In the genomic region with DNA sequence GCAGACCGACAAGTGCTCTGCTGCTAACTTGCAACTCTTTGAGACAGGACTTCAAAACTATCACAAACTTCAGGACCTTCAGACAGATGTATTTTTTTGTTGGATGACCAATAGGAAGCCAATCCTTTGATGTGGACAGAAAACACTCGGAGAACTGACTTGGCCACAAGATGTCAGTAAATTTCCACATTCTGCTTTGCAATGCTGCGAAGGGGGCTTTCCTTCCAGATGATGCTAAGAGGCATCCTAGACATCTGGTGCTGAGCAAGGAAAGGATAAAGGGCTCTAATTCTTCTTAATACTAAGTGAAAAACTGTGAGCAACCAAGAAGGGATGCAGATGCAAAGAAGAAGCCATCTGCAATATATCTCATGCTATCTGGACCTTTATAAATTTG, we compare ENCODE assay signal across 8 mouse cellular contexts. TPM values are rescaled to one million over a fixed set of nuclear protein-coding genes. Genes with fewer than 3 reads are reported as not detected.
DNase-seq lines count a peak whose midpoint lies in the region; ATAC-seq and TF ChIP-seq lines count a peak whose summit lies in the region.
"Had no signal": no experiment of that assay in that cellular context is flagged by ENCODE, and none has a peak within 500 bp of the region (broad histone marks: within the 10 kb centered on the region; RNA-seq: fewer than 3 reads in every experiment).

No protein-coding gene starts in this region.

- no peak overlapping the region for H3K4me3 ChIP-seq in liver, embryonic 14.5 days (ENCODE audit: insufficient read depth in 1 of 2, low read depth in 2 of 2, low read length in 2 of 2)
- H3K4me3 ChIP-seq in liver, embryonic 12.5 days: no peak overlapping the region
- no peak overlapping the region for H3K4me3 ChIP-seq in forebrain, embryonic 15.5 days

- no peaks in the 10 kb centered on the region for H3K36me3 ChIP-seq in liver, embryonic 14.5 days (replicated peaks; ENCODE audit: control insufficient read depth, insufficient read depth, low read depth)
- H3K36me3 ChIP-seq in liver, embryonic 12.5 days: no peaks in the 10 kb centered on the region
- no peaks in the 10 kb centered on the region for H3K36me3 ChIP-seq in forebrain, embryonic 15.5 days

- H3K27ac ChIP-seq in liver, embryonic 14.5 days: no peak overlapping the region
- H3K27ac ChIP-seq in liver, embryonic 12.5 days: no peak overlapping the region
- no peak overlapping the region for H3K27ac ChIP-seq in forebrain, embryonic 15.5 days (replicated peaks)
- H3K27ac ChIP-seq: macrophage had no signal

- ATAC-seq in liver, embryonic 14.5 days (ENCODE audit: insufficient read depth): no peak
- no peak for ATAC-seq in liver, embryonic 12.5 days
- peak; percentile 49 for ATAC-seq in forebrain, embryonic 15.5 days (replicated peaks)
- 0 out of 2 replicates have a peak, but pooled peaks have one; percentile 25 for ATAC-seq in megakaryocyte-erythroid progenitor cell, adult 5-6 weeks (replicated peaks; ENCODE audit: low FRiP score, low TSS enrichment, poor library complexity, severe bottlenecking)
- ATAC-seq in frontal cortex, adult (ENCODE audit: low TSS enrichment): no peak

- peak; percentile 32; the same call in 1 of the 2 replicates for TF ChIP-seq CTCF in liver, embryonic 14.5 days (IDR thresholded peaks at IDR 0.05; ENCODE audit: low read depth)

- WGBS in liver, embryonic 14.5 days (ENCODE audit: insufficient replicate concordance): 31% methylated on average over 3 of the region's 3 CpGs
- WGBS in liver, embryonic 12.5 days (ENCODE audit: insufficient replicate concordance): 35% methylated on average over 3 of the region's 3 CpGs
- 48% methylated on average over 3 of the region's 3 CpGs for WGBS in forebrain, embryonic 15.5 days

- H3K9ac ChIP-seq in liver, embryonic 14.5 days (replicated peaks): no peak overlapping the region
- H3K9ac ChIP-seq in liver, embryonic 12.5 days: no peak overlapping the region
- no peak overlapping the region for H3K9ac ChIP-seq in forebrain, embryonic 15.5 days (replicated peaks)

- no peak for TF ChIP-seq EP300 in liver, embryonic 14.5 days (IDR thresholded peaks at IDR 0.05; ENCODE audit: low read depth)

- no peaks in the 10 kb centered on the region for H3K27me3 ChIP-seq in liver, embryonic 14.5 days (ENCODE audit: control insufficient read depth, insufficient read depth, low read length)
- no peaks in the 10 kb centered on the region for H3K27me3 ChIP-seq in liver, embryonic 12.5 days (replicated peaks)
- H3K27me3 ChIP-seq in forebrain, embryonic 15.5 days: no peaks in the 10 kb centered on the region

- DNase-seq in liver, embryonic 14.5 days (ENCODE audit: low read depth in 3 of 3, low spot score in 3 of 3): peak in 1 of 3 experiments; percentile 2
- peak; percentile 61 for DNase-seq in brain, adult 2 months (ENCODE audit: low read depth, low spot score)
- no peak for DNase-seq in T-cell, adult 2 months (ENCODE audit: low spot score)

- no peak overlapping the region for H3K4me2 ChIP-seq in liver, embryonic 14.5 days (ENCODE audit: low read depth)
- H3K4me2 ChIP-seq in liver, embryonic 12.5 days: no peak overlapping the region
- no peak overlapping the region for H3K4me2 ChIP-seq in forebrain, embryonic 15.5 days (replicated peaks)

- peaks cover 0 to 2% of the 10 kb centered on the region in 2 experiments; a peak in 1 of 4 replicates for H3K4me1 ChIP-seq in liver, embryonic 14.5 days (replicated peaks; ENCODE audit: control insufficient read depth in 2 of 2, insufficient read depth in 2 of 2, low read length in 1 of 2)
- H3K4me1 ChIP-seq in liver, embryonic 12.5 days: peaks cover 5% of the 10 kb centered on the region; the same call in 1 of the 2 replicates
- no peaks in the 10 kb centered on the region for H3K4me1 ChIP-seq in forebrain, embryonic 15.5 days

- no peaks in the 10 kb centered on the region for H3K9me3 ChIP-seq in liver, embryonic 14.5 days (ENCODE audit: control insufficient read depth, low read length)
- H3K9me3 ChIP-seq in liver, embryonic 12.5 days (replicated peaks): no peaks in the 10 kb centered on the region
- H3K9me3 ChIP-seq in forebrain, embryonic 15.5 days: no peaks in the 10 kb centered on the region

RNA-seq across cellular contexts. Expression of a gene that starts 16.2 kb away (rescaled TPM):
- 2.5 and 6.3 TPM in 2 replicates for polyA plus RNA-seq in liver, embryonic 14.5 days (2012; rRNA removed)
- polyA plus RNA-seq in liver, embryonic 14.5 days (2014; fragmentation: Nextera tagmentation; extraction: Ambion mirVana): 12.0 and 12.4 TPM in 2 replicates
- 13.7 and 15.1 TPM in 2 replicates for polyA plus RNA-seq in liver, embryonic 12.5 days (2016; fragmentation: Nextera tagmentation; extraction: Ambion mirVana)
- polyA plus RNA-seq in forebrain, embryonic 15.5 days (2015; fragmentation: Nextera tagmentation; extraction: Ambion mirVana): 22.0 and 23.8 TPM in 2 replicates
- total RNA-seq in megakaryocyte-erythroid progenitor cell, adult 5-6 weeks (2014; fragmentation: Nextera tagmentation): 46.7 and 55.1 TPM in 2 replicates
- total RNA-seq in megakaryocyte-erythroid progenitor cell, adult 5-6 weeks (2017): 34.0 and 37.4 TPM in 2 replicates

Comparison
In these comparisons a context has a peak if more than half of its experiments do, and no peak if none do; other contexts are left out.
1. ATAC-seq: peak in forebrain, embryonic 15.5 days (single experiment) and megakaryocyte-erythroid progenitor cell, adult 5-6 weeks (single experiment); none in liver, embryonic 14.5 days (single experiment), liver, embryonic 12.5 days (single experiment) and frontal cortex, adult (single experiment).